In the genomic region with DNA sequence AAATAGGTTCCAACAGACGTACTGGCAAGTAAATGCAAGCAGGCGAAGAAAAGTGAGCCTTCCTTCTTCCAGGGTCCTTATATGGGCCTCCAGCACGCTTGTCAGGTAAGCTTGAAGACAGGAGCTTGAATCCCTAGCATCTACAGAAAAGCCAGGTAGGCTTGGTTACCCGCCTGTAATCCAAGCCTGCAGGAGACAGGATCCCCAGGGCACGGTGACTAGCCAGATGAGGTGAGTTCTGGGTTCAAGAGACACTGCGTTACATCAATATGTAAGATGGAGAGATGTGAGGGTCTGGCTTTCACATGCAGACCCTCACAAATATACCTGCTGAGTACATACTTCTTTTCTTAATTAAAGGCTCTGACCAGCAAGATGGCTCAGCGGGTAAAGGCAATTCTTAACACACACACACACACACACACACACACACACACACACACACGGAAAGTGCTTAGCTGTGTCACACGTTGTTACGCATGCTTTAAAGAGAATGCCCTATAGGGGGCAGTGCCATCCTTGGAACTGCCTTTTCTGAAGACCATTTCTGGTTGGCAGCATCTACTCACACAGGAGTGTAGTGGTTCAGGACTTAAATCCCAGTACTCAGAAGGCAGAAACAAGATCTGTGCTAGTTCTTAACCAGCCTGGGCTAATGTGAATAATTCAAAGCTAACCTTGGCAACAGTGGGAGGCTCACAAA, we compare ENCODE assay signal across 8 mouse cellular contexts. TPM values are rescaled to one million over a fixed set of nuclear protein-coding genes. Genes with fewer than 3 reads are reported as not detected.
DNase-seq lines count a peak whose midpoint lies in the region; ATAC-seq and TF ChIP-seq lines count a peak whose summit lies in the region.

No protein-coding gene starts in this region.

- WGBS in forebrain, embryonic 16.5 days = 41% methylated on average over 10 of the region's 10 CpGs
- WGBS in midbrain, postnatal 0 days = 47% methylated on average over 10 of the region's 10 CpGs
- 44% methylated on average over 10 of the region's 10 CpGs for WGBS in stomach, postnatal 0 days

- ATAC-seq in forebrain, embryonic 16.5 days = no peak
- ATAC-seq in midbrain, postnatal 0 days (ENCODE audit: low FRiP score) = no peak
- ATAC-seq in stomach, postnatal 0 days (ENCODE audit: low FRiP score, low TSS enrichment) = peak; percentile 10; the same call in 1 of the 2 replicates

- H3K27ac ChIP-seq in forebrain, embryonic 16.5 days (ENCODE audit: low read length) = no peak overlapping the region
- peak overlapping the region; percentile 74; the same call in 1 of the 2 replicates for H3K27ac ChIP-seq in midbrain, postnatal 0 days (ENCODE audit: low read depth, low read length)
- H3K27ac ChIP-seq in stomach, postnatal 0 days (replicated peaks) = no peak overlapping the region; the same call in 1 of the 2 replicates

- no peak for TF ChIP-seq EP300 in stomach, postnatal 0 days (optimal IDR thresholded peaks at IDR 0.05)

- TF ChIP-seq CTCF in midbrain, postnatal 0 days (IDR thresholded peaks at IDR 0.05) = peak; percentile 76
- peak; percentile 86 for TF ChIP-seq CTCF in stomach, postnatal 0 days (IDR thresholded peaks at IDR 0.05; ENCODE audit: low read depth)

- H3K4me1 ChIP-seq in forebrain, embryonic 16.5 days (replicated peaks; ENCODE audit: control insufficient read depth, insufficient read depth, low read length) = peaks cover 17% of the 10 kb centered on the region
- H3K4me1 ChIP-seq in midbrain, postnatal 0 days (ENCODE audit: insufficient read depth, low read length) = peaks cover 6% of the 10 kb centered on the region; the same call in 1 of the 2 replicates
- no peaks in the 10 kb centered on the region for H3K4me1 ChIP-seq in stomach, postnatal 0 days (replicated peaks; ENCODE audit: control insufficient read depth, insufficient read depth)

- H3K9ac ChIP-seq in forebrain, embryonic 16.5 days (replicated peaks; ENCODE audit: low read depth, low read length) = peak overlapping the region; percentile 65; the same call in 1 of the 2 replicates
- H3K9ac ChIP-seq in midbrain, postnatal 0 days (replicated peaks; ENCODE audit: low read length, poor library complexity, severe bottlenecking) = peak overlapping the region; percentile 81; the same call in 1 of the 2 replicates
- no peak overlapping the region for H3K9ac ChIP-seq in stomach, postnatal 0 days (ENCODE audit: low read length)

- DNase-seq in ovary, postnatal 14 days (ENCODE audit: low spot score) = peak; percentile 29
- no peak for DNase-seq in ovary, postnatal 36 days (ENCODE audit: low spot score)
- peak; percentile 61 for DNase-seq in cerebellum, adult 11 months
- peak; percentile 56 for DNase-seq in kidney, adult 18-20 months
- peak; percentile 78 for DNase-seq in liver
- DNase-seq in midbrain, postnatal 0 days (ENCODE audit: low spot score) = peak; percentile 85
- peak; percentile 70 for DNase-seq in stomach, postnatal 0 days (ENCODE audit: low spot score)

- 0 out of 2 replicates have a peak, but pooled peaks cover 2% of the 10 kb centered on the region for H3K27me3 ChIP-seq in forebrain, embryonic 16.5 days (replicated peaks; ENCODE audit: control insufficient read depth, insufficient read depth, low read length)
- H3K27me3 ChIP-seq in midbrain, postnatal 0 days (ENCODE audit: insufficient read depth, low read length) = no peaks in the 10 kb centered on the region
- H3K27me3 ChIP-seq in stomach, postnatal 0 days (ENCODE audit: control insufficient read depth, insufficient read depth, low read length) = no peaks in the 10 kb centered on the region

- peak overlapping the region; percentile 81 for H3K4me3 ChIP-seq in forebrain, embryonic 16.5 days (replicated peaks; ENCODE audit: low read length)
- peak overlapping the region; percentile 93 for H3K4me3 ChIP-seq in midbrain, postnatal 0 days (ENCODE audit: low read depth, low read length)
- H3K4me3 ChIP-seq in stomach, postnatal 0 days (ENCODE audit: low read depth, low read length) = peak overlapping the region; percentile 84; the same call in 1 of the 2 replicates

- peak overlapping the region; percentile 90 for H3K4me2 ChIP-seq in forebrain, embryonic 16.5 days (ENCODE audit: low read length)
- peak overlapping the region; percentile 69 for H3K4me2 ChIP-seq in midbrain, postnatal 0 days (ENCODE audit: low read depth, low read length, poor library complexity, severe bottlenecking)
- peak overlapping the region; percentile 86 for H3K4me2 ChIP-seq in stomach, postnatal 0 days (replicated peaks; ENCODE audit: low read depth)

- peaks cover 5% of the 10 kb centered on the region for H3K36me3 ChIP-seq in forebrain, embryonic 16.5 days (ENCODE audit: control insufficient read depth, insufficient read depth)
- H3K36me3 ChIP-seq in midbrain, postnatal 0 days (ENCODE audit: insufficient read depth, low read length) = peaks cover 13% of the 10 kb centered on the region
- H3K36me3 ChIP-seq in stomach, postnatal 0 days (ENCODE audit: control insufficient read depth, insufficient read depth, low read length) = peaks cover 4% of the 10 kb centered on the region; the same call in 1 of the 2 replicates

- H3K9me3 ChIP-seq in forebrain, embryonic 16.5 days (ENCODE audit: control insufficient read depth, low read length) = no peaks in the 10 kb centered on the region
- no peaks in the 10 kb centered on the region for H3K9me3 ChIP-seq in midbrain, postnatal 0 days (ENCODE audit: low read length)
- H3K9me3 ChIP-seq in stomach, postnatal 0 days (ENCODE audit: control insufficient read depth, low read length) = no peaks in the 10 kb centered on the region

RNA-seq across cellular contexts. Expression of gene Elof1, which starts 0.9 kb away (rescaled TPM):
- 147 and 168 TPM in 2 replicates for polyA plus RNA-seq in forebrain, embryonic 16.5 days (2015; fragmentation: Nextera tagmentation; extraction: Ambion mirVana)
- 129 and 132 TPM in 2 replicates for total RNA-seq in midbrain, postnatal 0 days (2014; rRNA removed)
- polyA plus RNA-seq in midbrain, postnatal 0 days (2015; fragmentation: Nextera tagmentation; extraction: Ambion mirVana) = 161 and 178 TPM in 2 replicates
- 119 TPM in 2 replicates for polyA plus RNA-seq in stomach, postnatal 0 days (2015; fragmentation: Nextera tagmentation; extraction: Ambion mirVana)

RNA-seq across cellular contexts. Expression of gene Acp5, which starts 17.6 kb away (rescaled TPM):
- polyA plus RNA-seq in forebrain, embryonic 16.5 days (2015; fragmentation: Nextera tagmentation; extraction: Ambion mirVana) = 0.42 TPM in 1 of 2 replicates, not detected in the other
- 1.0 and 2.9 TPM in 2 replicates for total RNA-seq in midbrain, postnatal 0 days (2014; rRNA removed)
- 0.47 and 0.79 TPM in 2 replicates for polyA plus RNA-seq in midbrain, postnatal 0 days (2015; fragmentation: Nextera tagmentation; extraction: Ambion mirVana)
- polyA plus RNA-seq in stomach, postnatal 0 days (2015; fragmentation: Nextera tagmentation; extraction: Ambion mirVana) = 41.5 and 42.9 TPM in 2 replicates

RNA-seq across cellular contexts. Expression of gene Cnn1, which starts 18.9 kb away (rescaled TPM):
- 0.60 and 0.78 TPM in 2 replicates for polyA plus RNA-seq in forebrain, embryonic 16.5 days (2015; fragmentation: Nextera tagmentation; extraction: Ambion mirVana)
- total RNA-seq in midbrain, postnatal 0 days (2014; rRNA removed) = 1.2 and 1.3 TPM in 2 replicates
- polyA plus RNA-seq in midbrain, postnatal 0 days (2015; fragmentation: Nextera tagmentation; extraction: Ambion mirVana) = 0.77 and 0.92 TPM in 2 replicates
- 851 and 1,082 TPM in 2 replicates for polyA plus RNA-seq in stomach, postnatal 0 days (2015; fragmentation: Nextera tagmentation; extraction: Ambion mirVana)

RNA-seq across cellular contexts. Expression of gene Ecsit, which starts 32.7 kb away (rescaled TPM):
- 62.5 and 67.4 TPM in 2 replicates for polyA plus RNA-seq in forebrain, embryonic 16.5 days (2015; fragmentation: Nextera tagmentation; extraction: Ambion mirVana)
- total RNA-seq in midbrain, postnatal 0 days (2014; rRNA removed) = 49.6 and 56.3 TPM in 2 replicates
- polyA plus RNA-seq in midbrain, postnatal 0 days (2015; fragmentation: Nextera tagmentation; extraction: Ambion mirVana) = 55.0 and 57.2 TPM in 2 replicates
- polyA plus RNA-seq in stomach, postnatal 0 days (2015; fragmentation: Nextera tagmentation; extraction: Ambion mirVana) = 31.7 and 33.1 TPM in 2 replicates

RNA-seq across cellular contexts. Expression of gene Pigyl, which starts 38.7 kb away (rescaled TPM):
- 72.5 and 78.8 TPM in 2 replicates for polyA plus RNA-seq in forebrain, embryonic 16.5 days (2015; fragmentation: Nextera tagmentation; extraction: Ambion mirVana)
- 27.0 and 40.8 TPM in 2 replicates for total RNA-seq in midbrain, postnatal 0 days (2014; rRNA removed)
- polyA plus RNA-seq in midbrain, postnatal 0 days (2015; fragmentation: Nextera tagmentation; extraction: Ambion mirVana) = 120 and 122 TPM in 2 replicates
- polyA plus RNA-seq in stomach, postnatal 0 days (2015; fragmentation: Nextera tagmentation; extraction: Ambion mirVana) = 99.2 and 106 TPM in 2 replicates

Comparison
In these comparisons a context has a peak if more than half of its experiments do, and no peak if none do; other contexts are left out.
1. RNA of gene Acp5, which starts 17.6 kb away (polyA plus RNA-seq): 41.5 to 42.9 TPM in stomach, postnatal 0 days; 0.47 to 0.79 TPM in midbrain, postnatal 0 days and 0.42 TPM in forebrain, embryonic 16.5 days; every median in the first group is over 10 times any median in the second.
2. RNA of gene Cnn1, which starts 18.9 kb away (polyA plus RNA-seq): 851 to 1,082 TPM in stomach, postnatal 0 days; 0.77 to 0.92 TPM in midbrain, postnatal 0 days and 0.60 to 0.78 TPM in forebrain, embryonic 16.5 days; every median in the first group is over 100 times any median in the second.
3. Peak in every context shown above with its lines, with median percentiles within 50 percentile points of each other: H3K4me2 ChIP-seq and H3K4me3 ChIP-seq.